8 mouse cellular contexts compared by ENCODE assay signal in the genomic region with DNA sequence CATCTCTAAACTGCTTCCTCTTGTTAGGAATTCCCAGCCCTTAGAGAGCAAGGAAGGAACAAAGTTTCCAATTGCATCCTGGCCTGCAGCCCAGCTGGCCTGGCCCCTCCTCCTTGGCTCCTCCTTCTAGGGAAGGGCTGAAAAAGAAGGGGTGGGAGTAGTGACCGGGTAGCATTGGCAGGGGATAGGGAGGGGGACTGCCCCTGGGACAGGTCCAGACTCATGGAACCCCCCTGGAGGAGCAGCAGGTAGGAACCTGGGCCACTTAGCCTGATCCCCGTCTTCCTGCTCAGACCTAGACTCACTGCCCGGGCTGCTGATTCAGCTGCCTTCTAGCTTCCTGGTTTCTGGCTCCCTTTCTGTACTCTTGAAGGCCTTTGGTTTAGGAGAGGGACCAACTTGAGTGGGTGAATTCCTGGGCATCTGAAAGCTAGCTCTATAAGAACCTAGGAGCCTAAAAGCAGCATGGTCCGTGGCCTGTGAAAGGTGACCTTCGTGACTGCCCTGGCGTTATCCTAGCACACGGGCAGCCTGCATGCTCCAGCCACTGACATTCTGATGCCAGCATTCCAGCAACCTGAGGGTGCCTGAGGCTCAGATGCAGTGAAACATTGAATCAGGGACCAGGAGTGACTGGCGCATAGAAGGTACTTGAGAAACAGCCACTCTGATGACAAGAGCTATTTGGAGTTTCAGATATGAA. TPM values are rescaled to one million over a fixed set of nuclear protein-coding genes. Genes with fewer than 3 reads are reported as not detected.
DNase-seq lines count a peak whose midpoint lies in the region; ATAC-seq lines count a peak whose summit lies in the region.

No protein-coding gene starts in this region.

- peaks cover 7% of the 10 kb centered on the region for H3K4me1 ChIP-seq in lung, embryonic 15.5 days

- peaks cover 22% of the 10 kb centered on the region for H3K27me3 ChIP-seq in lung, embryonic 15.5 days

- no peaks in the 10 kb centered on the region for H3K9me3 ChIP-seq in lung, embryonic 15.5 days

- ATAC-seq in lung, embryonic 15.5 days (ENCODE audit: borderline replicate concordance, extremely low read depth, low FRiP score, low TSS enrichment) = peak; percentile 90

- peak overlapping the region; percentile 57 for H3K4me2 ChIP-seq in lung, embryonic 15.5 days

- intact Hi-C loops in left cerebral cortex, postnatal 4 days (cut with DNase I) = no loop called here

- H3K4me3 ChIP-seq in lung, embryonic 15.5 days = peak overlapping the region; percentile 45

- 44% methylated on average over 7 of the region's 8 CpGs for WGBS in lung, embryonic 15.5 days

- no peak overlapping the region for H3K9ac ChIP-seq in lung, embryonic 15.5 days

- peak overlapping the region; percentile 51; the same call in 1 of the 2 replicates for H3K27ac ChIP-seq in lung, embryonic 15.5 days

- DNase-seq in left cerebral cortex, postnatal 4 days = peak; percentile 49
- no peak for DNase-seq in left cerebral cortex, adult 18-20 months (ENCODE audit: low spot score in 2 of 2)
- peak; percentile 47 to 59 for DNase-seq in cerebellum, postnatal 36 days
- DNase-seq in heart, adult 8-10 months (ENCODE audit: low spot score) = peak; percentile 77
- DNase-seq in kidney, adult 8-10 months = peak; percentile 75 to 81
- peak; percentile 76 for DNase-seq in testis, postnatal 10 days (ENCODE audit: low spot score)
- no peak for DNase-seq in thymus, postnatal 10 days (ENCODE audit: low spot score in 2 of 2)

- H3K36me3 ChIP-seq in lung, embryonic 15.5 days = no peaks in the 10 kb centered on the region

RNA-seq across cellular contexts. Expression of a gene that starts 34.9 kb away (rescaled TPM):
- 10 to 100 TPM; 50.3 to 56.7 TPM for total RNA-seq in left cerebral cortex, postnatal 4 days (2021)
- total RNA-seq in left cerebral cortex, adult 18-20 months (2021) = 100 to 1,000 TPM; 141 to 142 TPM
- total RNA-seq in heart, adult 8-10 months (2022) = 10 to 100 TPM; 64.3 to 87.0 (median 82.0) TPM
- polyA plus RNA-seq in lung, embryonic 15.5 days (2015; fragmentation: Nextera tagmentation; extraction: Ambion mirVana) = 3.0 and 3.8 TPM in 2 replicates

RNA-seq across cellular contexts. Expression of a gene that starts 53.8 kb away (rescaled TPM):
- total RNA-seq in left cerebral cortex, postnatal 4 days (2021) = 10 to 100 TPM; 67.4 to 89.0 TPM
- 10 to 100 TPM; 47.1 to 65.7 TPM for total RNA-seq in left cerebral cortex, adult 18-20 months (2021)
- 10 to 100 TPM; 26.9 to 54.4 (median 37.6) TPM for total RNA-seq in heart, adult 8-10 months (2022)
- 37.8 and 43.4 TPM in 2 replicates for polyA plus RNA-seq in lung, embryonic 15.5 days (2015; fragmentation: Nextera tagmentation; extraction: Ambion mirVana)

Comparison
In these comparisons a context has a peak if more than half of its experiments do, and no peak if none do; other contexts are left out.
1. DNase-seq: peak in left cerebral cortex, postnatal 4 days (single experiment), cerebellum, postnatal 36 days (2 of 2), heart, adult 8-10 months (single experiment), kidney, adult 8-10 months (2 of 2) and testis, postnatal 10 days (single experiment); none in left cerebral cortex, adult 18-20 months (0 of 2) and thymus, postnatal 10 days (0 of 2).